Mouse (Mus musculus) hindbrain, embryonic 11.5 days (tissue): Measurements from ENCODE around the gene Robo2. TPM values are rescaled to one million over a fixed set of nuclear protein-coding genes. Genes with fewer than 3 reads are reported as not detected.

Experiments used
- ATAC-seq: fragments of 200-750 bp; cut with Nextera tagmentation; 2 replicates; pipeline ENCODE4 v1.8.0; 2017; ENCODE audit warnings: mild to moderate bottlenecking, moderate TSS enrichment, moderate library complexity; ENCODE audit not compliant: low FRiP score
- DNase-seq: peaks from one replicate; pipeline ENCODE4 v3.0.0-alpha.2; 2015; ENCODE audit warnings: low spot score
- H3K27ac ChIP-seq: fragments of 300-500 bp; sonication (generic); 2 replicates; pipeline ENCODE4 v1.5.1; 2014; ENCODE audit warnings: mild to moderate bottlenecking, low read depth, low read length
- H3K27me3 ChIP-seq: fragments of 300-500 bp; sonication (generic); 2 replicates; pipeline ENCODE4 v1.6.1; 2014; ENCODE audit warnings: mild to moderate bottlenecking, low read length, moderate library complexity, mixed read lengths; ENCODE audit not compliant: control insufficient read depth, insufficient read depth
- H3K36me3 ChIP-seq: fragments of 300-500 bp; sonication (generic); 2 replicates; pipeline ENCODE4 v1.6.1; 2014; ENCODE audit warnings: mild to moderate bottlenecking, low read length, moderate library complexity, mixed read lengths; ENCODE audit not compliant: control insufficient read depth, insufficient read depth
- H3K4me1 ChIP-seq: fragments of 300-500 bp; sonication (generic); replicated peaks from 2 replicates; pipeline ENCODE4 v1.6.1; 2014; ENCODE audit warnings: low read length, mixed read lengths; ENCODE audit not compliant: control insufficient read depth, insufficient read depth
- H3K4me2 ChIP-seq: fragments of 300-500 bp; sonication (generic); replicated peaks from 2 replicates; pipeline ENCODE4 v1.6.1; 2014; ENCODE audit warnings: mild to moderate bottlenecking, low read depth, low read length
- H3K4me3 ChIP-seq: fragments of 300-500 bp; sonication (generic); 2 replicates; pipeline ENCODE4 v1.5.1; 2014; ENCODE audit warnings: low read depth, low read length
- H3K9ac ChIP-seq: fragments of 300-500 bp; sonication (generic); 2 replicates; pipeline ENCODE4 v1.6.1; 2014; ENCODE audit warnings: low read depth, low read length
- H3K9me3 ChIP-seq: fragments of 300-500 bp; sonication (generic); 2 replicates; pipeline ENCODE4 v1.6.1; 2016; ENCODE audit warnings: low read length; ENCODE audit not compliant: control insufficient read depth
- WGBS: fragments of 180-500 bp; shearing (Covaris S2); extraction: QIAGEN DNeasy Blood & Tissue Kit; methylation state at CpG from one replicate; pipeline ENCODE4 v1.1.7; 2014; 5-methylcytosine and 5-hydroxymethylcytosine counted together
- polyA plus RNA-seq: library from polyadenylated mRNA; unstranded; fragments of >200 nt; fragmentation: Nextera tagmentation; extraction: Ambion mirVana; gene quantifications from 2 replicates; pipeline ENCODE4 v1.2.1, GENCODE M21; 2014

Gene Robo2
- polyA plus RNA-seq, 1 experiment from 2014 or later = 37.5 TPM

DNA sequence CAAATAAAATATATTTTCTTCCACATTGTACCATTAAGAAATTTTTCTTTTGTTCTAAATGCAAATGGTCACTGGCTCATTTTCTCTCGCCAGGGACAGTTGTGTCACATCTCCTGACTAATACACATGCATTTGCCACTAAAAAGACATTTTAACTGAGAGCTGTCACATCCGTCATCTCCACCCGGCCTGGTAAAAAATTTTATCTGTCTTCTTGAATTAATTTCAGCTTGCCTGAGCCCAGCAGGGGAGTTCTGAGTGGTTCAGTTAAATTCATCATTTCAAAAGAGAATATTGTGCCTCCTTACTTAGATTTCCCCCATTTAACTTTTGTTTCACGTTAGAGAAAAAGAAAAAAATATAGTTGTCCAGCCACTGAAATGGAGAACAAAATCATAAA lies 98.4 kb downstream of the Robo2 start:
- H3K27me3 ChIP-seq = no peaks in the 10 kb centered on the region
- no peak overlapping the region for H3K27ac ChIP-seq
- DNase-seq (no peak), ATAC-seq (no peak)
- H3K36me3 ChIP-seq = no peaks in the 10 kb centered on the region
- peaks cover 3% of the 10 kb centered on the region; the same call in 1 of the 2 replicates for H3K4me1 ChIP-seq
- H3K9ac ChIP-seq = no peak overlapping the region
- H3K9me3 ChIP-seq = no peaks in the 10 kb centered on the region
- no peak overlapping the region for H3K4me2 ChIP-seq
- WGBS = 37% methylated on average over 4 of the region's 4 CpGs
- H3K4me3 ChIP-seq = no peak overlapping the region

DNA sequence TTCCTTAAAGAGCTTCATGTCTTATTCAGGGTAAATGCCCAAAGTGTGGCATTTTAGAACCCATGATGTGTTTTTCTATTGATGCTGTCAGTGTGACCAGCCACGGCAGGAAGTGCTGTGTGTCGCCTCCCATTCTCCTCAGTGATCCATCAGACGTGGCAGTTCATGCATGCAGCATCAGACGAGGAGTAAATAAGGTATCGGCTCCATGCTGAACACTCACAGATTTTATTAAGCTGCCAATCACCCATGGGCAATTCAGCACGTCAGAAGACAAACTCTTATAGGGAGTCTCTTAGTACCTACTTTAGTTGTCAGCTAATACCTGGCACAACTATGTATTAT lies 104.1 kb downstream of the Robo2 start:
- Histone ChIP-seq H3K36me3 (no peaks in the 10 kb centered on the region), H3K27ac (no peak overlapping the region; the same call in 1 of the 2 replicates), H3K9me3 (no peaks in the 10 kb centered on the region), H3K4me1 (no peaks in the 10 kb centered on the region), H3K4me2 (no peak overlapping the region), H3K27me3 (no peaks in the 10 kb centered on the region), H3K9ac (no peak overlapping the region), H3K4me3 (no peak overlapping the region)
- ATAC-seq (peak; percentile 75), DNase-seq (no peak)
- 23% methylated on average over 6 of the region's 6 CpGs for WGBS

DNA sequence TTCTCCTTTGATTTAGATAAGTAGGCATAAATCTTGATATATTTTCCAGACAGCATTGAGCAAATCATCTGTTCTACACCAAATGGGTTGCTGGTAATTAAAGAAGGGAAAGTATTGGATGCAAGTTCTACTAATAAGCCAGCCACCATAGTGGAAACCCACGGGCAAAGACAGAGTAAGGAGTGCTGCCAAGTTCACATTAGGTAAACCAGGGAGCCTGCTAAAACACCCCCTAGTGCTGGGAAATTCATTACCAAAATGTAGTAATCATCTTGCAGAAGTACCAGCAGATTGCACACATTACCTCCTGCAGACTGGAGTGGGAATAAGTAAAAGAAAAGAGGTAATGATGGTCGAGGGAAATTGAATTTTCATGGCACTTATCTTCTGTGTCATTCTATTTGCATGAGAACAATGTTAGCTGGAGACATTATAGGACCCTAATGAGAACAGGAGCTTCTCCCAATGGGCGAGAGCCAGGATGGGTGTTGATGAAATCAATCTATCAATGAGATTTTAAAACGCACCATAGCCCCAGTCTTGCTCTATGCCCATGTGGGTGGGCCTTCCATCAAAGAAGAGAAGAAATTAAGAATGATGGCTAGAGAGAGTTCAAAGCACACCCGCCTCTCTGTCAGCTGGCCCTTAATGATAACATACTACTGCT lies 104.6 kb downstream of the Robo2 start:
- no peaks in the 10 kb centered on the region for H3K9me3 ChIP-seq
- no peaks in the 10 kb centered on the region for H3K27me3 ChIP-seq
- no peak overlapping the region for H3K9ac ChIP-seq
- no peak overlapping the region; the same call in 1 of the 2 replicates for H3K27ac ChIP-seq
- DNase-seq = no peak
- ATAC-seq = peak; percentile 84
- H3K4me1 ChIP-seq = no peaks in the 10 kb centered on the region
- no peak overlapping the region for H3K4me2 ChIP-seq
- H3K36me3 ChIP-seq = no peaks in the 10 kb centered on the region
- 46% methylated on average over 5 of the region's 5 CpGs for WGBS
- H3K4me3 ChIP-seq = no peak overlapping the region

DNA sequence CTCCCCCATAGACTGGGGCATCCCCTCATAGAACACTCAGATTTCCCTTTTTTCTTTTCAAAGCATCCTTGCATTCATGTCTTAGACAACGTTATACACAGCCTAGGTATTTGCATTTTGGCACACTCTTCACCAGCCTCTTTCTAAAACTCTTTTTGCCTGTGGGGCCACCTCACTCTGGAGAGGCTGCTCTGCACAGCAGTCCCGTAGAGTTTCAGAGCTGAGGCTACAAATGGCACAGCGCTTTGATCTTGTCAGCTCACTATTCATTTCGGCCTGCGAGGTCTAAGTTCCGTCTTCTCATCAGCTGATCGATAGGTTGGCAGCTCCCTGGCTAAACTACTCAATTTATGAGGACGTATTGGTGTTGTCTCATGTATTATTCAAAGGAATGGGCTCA lies 123.7 kb downstream of the Robo2 start:
- WGBS = 82% methylated on average over 8 of the region's 8 CpGs
- H3K4me2 ChIP-seq = no peak overlapping the region
- no peak overlapping the region for H3K9ac ChIP-seq
- H3K9me3 ChIP-seq = no peaks in the 10 kb centered on the region
- no peaks in the 10 kb centered on the region for H3K4me1 ChIP-seq
- no peak for ATAC-seq
- no peak overlapping the region for H3K27ac ChIP-seq
- H3K27me3 ChIP-seq = no peaks in the 10 kb centered on the region
- DNase-seq = no peak
- H3K4me3 ChIP-seq = no peak overlapping the region
- H3K36me3 ChIP-seq = no peaks in the 10 kb centered on the region

DNA sequence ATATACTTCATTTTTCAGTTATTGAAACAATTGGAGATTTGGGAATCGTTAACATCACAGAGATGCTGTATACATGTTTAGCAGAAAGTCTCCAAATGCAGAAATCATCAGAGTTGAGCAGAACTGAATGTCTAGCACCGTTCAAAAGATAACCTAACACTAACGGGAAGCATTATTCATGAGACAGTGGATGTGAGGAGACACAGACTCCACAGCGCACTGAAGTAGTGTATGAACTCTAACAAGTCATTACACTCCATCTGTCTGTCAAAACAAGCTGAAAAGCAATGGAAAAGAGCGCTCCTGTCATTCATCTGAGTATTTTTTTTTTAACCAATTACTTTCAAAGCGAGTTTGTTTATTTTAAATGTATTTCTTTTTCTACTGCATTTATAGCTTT lies 129.1 kb downstream of the Robo2 start:
- DNase-seq (no peak), ATAC-seq (no peak)
- Histone ChIP-seq H3K4me2 (no peak overlapping the region), H3K4me1 (no peaks in the 10 kb centered on the region), H3K36me3 (no peaks in the 10 kb centered on the region), H3K27ac (no peak overlapping the region), H3K9me3 (no peaks in the 10 kb centered on the region), H3K4me3 (no peak overlapping the region), H3K27me3 (no peaks in the 10 kb centered on the region), H3K9ac (no peak overlapping the region)
- WGBS = 79% methylated on average over 6 of the region's 6 CpGs

DNA sequence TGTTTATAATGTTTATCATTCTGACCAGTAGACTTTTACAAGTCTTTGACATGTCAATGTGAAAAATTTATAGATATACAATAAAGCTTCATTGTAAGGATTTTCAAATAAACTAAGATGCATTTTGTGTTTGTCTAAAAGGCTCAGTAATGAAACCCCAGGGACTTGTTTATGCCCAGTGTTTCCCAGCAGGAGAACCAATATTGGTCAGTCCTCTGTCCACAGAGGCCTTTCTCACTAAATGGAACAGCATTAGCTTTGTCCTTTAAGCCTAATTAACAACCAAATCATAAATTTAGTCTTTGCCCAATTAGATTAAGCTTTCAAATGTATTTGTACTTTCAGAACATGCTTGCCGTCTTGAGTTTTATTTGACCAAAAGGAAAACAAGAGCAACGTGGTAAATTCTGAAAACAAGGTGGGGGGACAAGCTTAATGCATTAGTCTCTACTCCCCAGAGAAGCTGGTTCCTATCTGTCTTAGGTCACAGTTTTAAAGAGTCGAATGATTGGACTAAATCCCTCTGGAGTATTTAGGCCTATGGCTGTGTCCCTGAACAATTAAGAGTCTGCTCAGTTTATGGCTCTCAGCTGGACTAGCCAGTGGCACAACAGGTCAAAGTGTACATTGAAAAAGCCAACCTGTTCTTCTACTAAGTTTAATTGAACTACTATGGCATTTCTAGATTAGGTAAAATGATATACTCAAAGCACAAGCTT lies 134.6 kb downstream of the Robo2 start:
- WGBS = 68% methylated on average over 3 of the region's 3 CpGs
- ATAC-seq = no peak
- no peaks in the 10 kb centered on the region for H3K27me3 ChIP-seq

DNA sequence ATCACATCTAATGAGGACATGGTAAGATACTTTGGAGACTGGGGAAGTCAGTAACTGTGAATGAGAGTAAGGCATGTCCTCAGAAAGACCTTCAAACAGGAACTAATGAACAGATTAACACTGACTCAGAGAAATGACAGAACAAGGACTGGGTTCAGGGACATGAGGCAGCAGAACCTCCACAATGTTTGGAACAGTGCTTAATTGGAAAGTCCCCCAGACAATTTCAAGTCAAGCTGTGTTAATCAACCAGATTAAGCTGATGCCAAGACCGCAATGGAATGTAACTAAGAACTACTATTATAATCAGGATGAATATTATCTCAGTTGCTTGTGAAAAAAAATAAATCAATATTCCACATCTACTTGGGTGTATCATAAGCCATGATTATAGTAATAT lies 137.0 kb downstream of the Robo2 start:
- 90% methylated on average over 1 of the region's 1 CpGs for WGBS
- H3K27me3 ChIP-seq = no peaks in the 10 kb centered on the region
- no peak overlapping the region for H3K4me3 ChIP-seq
- ATAC-seq = no peak
- H3K36me3 ChIP-seq = no peaks in the 10 kb centered on the region
- no peak for DNase-seq
- H3K4me1 ChIP-seq = no peaks in the 10 kb centered on the region
- H3K9ac ChIP-seq = no peak overlapping the region
- H3K4me2 ChIP-seq = no peak overlapping the region
- no peaks in the 10 kb centered on the region for H3K9me3 ChIP-seq
- H3K27ac ChIP-seq = no peak overlapping the region

More for the DNA sequence above, 134.6 kb downstream of the Robo2 start:
- H3K4me2 ChIP-seq = no peak overlapping the region
- H3K27ac ChIP-seq = no peak overlapping the region
- no peaks in the 10 kb centered on the region for H3K36me3 ChIP-seq
- no peak for DNase-seq
- no peaks in the 10 kb centered on the region for H3K4me1 ChIP-seq
- H3K4me3 ChIP-seq = no peak overlapping the region
- no peak overlapping the region for H3K9ac ChIP-seq
- no peaks in the 10 kb centered on the region for H3K9me3 ChIP-seq

DNA sequence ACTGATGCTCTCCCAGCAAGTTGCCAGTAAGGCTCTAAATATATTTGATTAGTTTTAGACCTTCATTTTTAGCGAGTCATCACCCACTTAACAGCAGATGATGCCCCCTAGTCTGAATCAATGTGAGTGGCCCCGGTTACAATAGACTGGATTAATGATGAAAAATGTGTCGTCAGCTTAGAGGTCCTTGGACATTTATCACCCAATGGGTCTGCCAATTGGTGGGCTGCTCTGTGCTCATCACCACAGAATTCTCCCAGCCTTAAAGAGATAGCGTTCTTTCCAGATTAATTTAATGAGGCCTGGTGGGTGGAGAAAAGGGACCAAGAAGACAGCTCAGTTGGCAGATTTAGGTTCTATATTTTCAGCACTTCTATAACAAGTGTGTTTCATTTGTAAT lies 138.6 kb downstream of the Robo2 start:
- no peaks in the 10 kb centered on the region for H3K36me3 ChIP-seq
- H3K9ac ChIP-seq = no peak overlapping the region
- no peak overlapping the region for H3K27ac ChIP-seq
- no peaks in the 10 kb centered on the region for H3K4me1 ChIP-seq
- no peaks in the 10 kb centered on the region for H3K9me3 ChIP-seq
- no peak overlapping the region for H3K4me2 ChIP-seq
- H3K27me3 ChIP-seq = no peaks in the 10 kb centered on the region
- WGBS = 49% methylated on average over 4 of the region's 4 CpGs
- no peak overlapping the region for H3K4me3 ChIP-seq
- DNase-seq (peak; percentile 17), ATAC-seq (peak; percentile 64)

DNA sequence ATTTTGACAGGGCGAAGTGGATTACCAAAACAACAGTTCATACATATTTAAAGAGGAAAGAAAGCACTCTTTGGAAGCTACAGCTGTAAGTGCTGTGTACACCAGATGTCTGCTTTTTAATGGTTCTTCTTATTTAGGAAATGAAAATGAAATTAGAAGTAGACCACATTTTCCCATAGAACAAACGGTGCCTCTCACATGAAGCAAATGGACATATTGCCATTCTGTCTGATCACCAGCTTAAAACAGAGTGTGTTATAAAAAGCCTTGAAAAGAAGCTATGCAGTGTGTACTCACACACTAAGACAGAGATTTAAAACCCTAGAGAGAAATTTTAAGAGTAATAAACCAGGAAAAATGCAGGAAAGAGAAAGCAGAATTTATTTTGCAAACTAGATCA lies 153.4 kb downstream of the Robo2 start:
- Histone ChIP-seq H3K27ac (no peak overlapping the region), H3K4me3 (no peak overlapping the region), H3K36me3 (no peaks in the 10 kb centered on the region), H3K9me3 (no peaks in the 10 kb centered on the region), H3K4me2 (no peak overlapping the region), H3K4me1 (no peaks in the 10 kb centered on the region), H3K9ac (no peak overlapping the region), H3K27me3 (no peaks in the 10 kb centered on the region)
- WGBS = 80% methylated on average over 2 of the region's 2 CpGs
- no peak for DNase-seq
- no peak for ATAC-seq
